Mouse (Mus musculus): Measurements from ENCODE around the gene Ube2j2.

The Ube2j2 gene

GRCm38 (mm10) chr4:155964396-155964795 is 20.8 kb downstream of the Ube2j2 start:
- DNase-seq = no peak

GRCm38 (mm10) chr4:155969043-155969653 is 25.5 kb downstream of the Ube2j2 start:
- DNase-seq = no peak

GRCm38 (mm10) chr4:155970286-155970685 is 26.7 kb downstream of the Ube2j2 start:
- peak in 1 of 2 experiments; percentile 43 for DNase-seq

- DNase-seq = no peak
Observed at GRCm38 (mm10) chr4:155972651-155973050, 29.0 kb downstream of the Ube2j2 start.

- no peak for DNase-seq
Observed at GRCm38 (mm10) chr4:155973239-155973638, 29.6 kb downstream of the Ube2j2 start.

GRCm38 (mm10) chr4:155981436-155982082 is 37.9 kb downstream of the Ube2j2 start:
- no peak for DNase-seq

- no peak for DNase-seq
Observed at GRCm38 (mm10) chr4:155983788-155984187, 40.2 kb downstream of the Ube2j2 start.

GRCm38 (mm10) chr4:155991211-155991907 is 47.7 kb downstream of the Ube2j2 start:
- no peak for DNase-seq

- DNase-seq = no peak
Observed at GRCm38 (mm10) chr4:155991908-155992230, 48.2 kb downstream of the Ube2j2 start.

- peak; percentile 89 to 94 for DNase-seq
Observed at GRCm38 (mm10) chr4:155992241-155992905, 48.7 kb downstream of the Ube2j2 start, which contains the start of the genes B3galt6 and Sdf4. TSS of gene B3galt6 (minus strand) at chr4:155992649. TSS of gene Sdf4 (plus strand) at chr4:155992872.

GRCm38 (mm10) chr4:155992906-155993547 is 49.4 kb downstream of the Ube2j2 start:
- DNase-seq = peak; percentile 98

GRCm38 (mm10) chr4:155993606-155994005 is 50.0 kb downstream of the Ube2j2 start:
- no peak for DNase-seq

GRCm38 (mm10) chr4:156004109-156004508 is 60.5 kb downstream of the Ube2j2 start:
- no peak for DNase-seq

- no peak for DNase-seq
Observed at GRCm38 (mm10) chr4:156008369-156008768, 64.7 kb downstream of the Ube2j2 start.

Measured in cerebellum, postnatal 14 days (tissue).